Mouse (Mus musculus) neural tube, embryonic 14.5 days (tissue): ENCODE results near the gene 1110017D15Rik. TPM values are rescaled to one million over a fixed set of nuclear protein-coding genes. Genes with fewer than 3 reads are reported as not detected.

Experiments used
- ATAC-seq: fragments of 200-750 bp; cut with Nextera tagmentation; 2 replicates; pipeline ENCODE4 v1.8.0; 2017; ENCODE audit warnings: low read depth, mild to moderate bottlenecking, moderate TSS enrichment, moderate library complexity
- H3K27ac ChIP-seq: fragments of 300-500 bp; sonication (generic); 2 replicates; pipeline ENCODE4 v1.5.1; 2014; ENCODE audit warnings: low read depth, mild to moderate bottlenecking, control low read depth, low read length, moderate library complexity, mixed read lengths
- H3K27me3 ChIP-seq: fragments of 300-500 bp; sonication (generic); 2 replicates; pipeline ENCODE4 v1.6.1; 2014; ENCODE audit warnings: low read length; ENCODE audit not compliant: control insufficient read depth, insufficient read depth
- H3K36me3 ChIP-seq: fragments of 300-500 bp; sonication (generic); 2 replicates; pipeline ENCODE4 v1.6.1; 2014; ENCODE audit warnings: low read length, mixed read lengths; ENCODE audit not compliant: control insufficient read depth, insufficient read depth
- H3K4me1 ChIP-seq: fragments of 300-500 bp; sonication (generic); 2 replicates; pipeline ENCODE4 v1.6.1; 2014; ENCODE audit warnings: low read length; ENCODE audit not compliant: control insufficient read depth, insufficient read depth
- H3K4me2 ChIP-seq: fragments of 300-500 bp; sonication (generic); 2 replicates; pipeline ENCODE4 v1.6.1; 2014; ENCODE audit warnings: mild to moderate bottlenecking, low read depth, low read length, control low read depth
- H3K4me3 ChIP-seq: fragments of 300-500 bp; sonication (generic); 2 replicates; pipeline ENCODE4 v1.5.1; 2014; ENCODE audit warnings: low read depth, low read length, control low read depth, mixed read lengths
- H3K9ac ChIP-seq: fragments of 300-500 bp; sonication (generic); replicated peaks from 2 replicates; pipeline ENCODE4 v1.6.1; 2014; ENCODE audit warnings: low read depth, mild to moderate bottlenecking, control low read depth, low read length, mixed read lengths
- H3K9me3 ChIP-seq: fragments of 300-500 bp; sonication (generic); 2 replicates; pipeline ENCODE4 v1.6.1; 2016; ENCODE audit warnings: low read length; ENCODE audit not compliant: control insufficient read depth
- WGBS: fragments of 180-500 bp; shearing (Covaris S2); extraction: QIAGEN DNeasy Blood & Tissue Kit; methylation state at CpG from one replicate; pipeline ENCODE4 v1.1.7; 2014; 5-methylcytosine and 5-hydroxymethylcytosine counted together
- polyA plus RNA-seq: library from polyadenylated mRNA; unstranded; fragments of >200 nt; fragmentation: Nextera tagmentation; extraction: Ambion mirVana; gene quantifications from 2 replicates; pipeline ENCODE4 v1.2.1, GENCODE M21; 2014

Gene 1110017D15Rik
- polyA plus RNA-seq, 1 experiment from 2014 or later, result 13.7 TPM

GRCm38 (mm10) chr4:41506906-41507305, 10.2 kb downstream of the 1110017D15Rik start:
- 0% methylated on average over 29 of the region's 29 CpGs for WGBS
- no peaks in the 10 kb centered on the region for H3K36me3 ChIP-seq
- H3K4me2 ChIP-seq, result peak overlapping the region; percentile 78
- peak overlapping the region; percentile 35 for H3K4me3 ChIP-seq
- peaks cover 15% of the 10 kb centered on the region; the same call in 1 of the 2 replicates for H3K4me1 ChIP-seq
- H3K9me3 ChIP-seq, result no peaks in the 10 kb centered on the region
- ATAC-seq, result peak; percentile 78
- peak overlapping the region; percentile 24 for H3K27ac ChIP-seq
- no peaks in the 10 kb centered on the region for H3K27me3 ChIP-seq
- peak overlapping the region; percentile 66 for H3K9ac ChIP-seq

GRCm38 (mm10) chr4:41506156-41506555, 11.0 kb downstream of the 1110017D15Rik start:
- Histone ChIP-seq H3K4me3 (no peak overlapping the region), H3K27me3 (no peaks in the 10 kb centered on the region; the same call in 1 of the 2 replicates), H3K9me3 (no peaks in the 10 kb centered on the region), H3K9ac (no peak overlapping the region), H3K36me3 (no peaks in the 10 kb centered on the region), H3K4me2 (peak overlapping the region; percentile 78; the same call in 1 of the 2 replicates), H3K4me1 (peaks cover 15% of the 10 kb centered on the region; the same call in 1 of the 2 replicates), H3K27ac (no peak overlapping the region)
- WGBS, result 10% methylated on average over 13 of the region's 13 CpGs
- no peak for ATAC-seq

GRCm38 (mm10) chr4:41505131-41505551, 12.0 kb downstream of the 1110017D15Rik start:
- no peak overlapping the region for H3K4me3 ChIP-seq
- no peak for ATAC-seq
- no peaks in the 10 kb centered on the region for H3K36me3 ChIP-seq
- H3K9me3 ChIP-seq, result no peaks in the 10 kb centered on the region
- H3K27ac ChIP-seq, result no peak overlapping the region
- whole genome bisulfite sequencing, result 51% methylated on average over 11 of the region's 11 CpGs
- peaks cover 15% of the 10 kb centered on the region; the same call in 1 of the 2 replicates for H3K4me1 ChIP-seq
- H3K9ac ChIP-seq, result no peak overlapping the region
- peaks cover 3% of the 10 kb centered on the region; the same call in 1 of the 2 replicates for H3K27me3 ChIP-seq
- no peak overlapping the region for H3K4me2 ChIP-seq

GRCm38 (mm10) chr4:41504325-41504724, 12.8 kb downstream of the 1110017D15Rik start:
- H3K9ac ChIP-seq, result no peak overlapping the region
- 76% methylated on average over 5 of the region's 5 CpGs for WGBS
- no peak overlapping the region for H3K27ac ChIP-seq
- H3K4me1 ChIP-seq, result peaks cover 15% of the 10 kb centered on the region; the same call in 1 of the 2 replicates
- H3K9me3 ChIP-seq, result no peaks in the 10 kb centered on the region
- H3K27me3 ChIP-seq, result peaks cover 8% of the 10 kb centered on the region
- ATAC-seq, result no peak
- no peak overlapping the region for H3K4me3 ChIP-seq
- no peaks in the 10 kb centered on the region for H3K36me3 ChIP-seq
- H3K4me2 ChIP-seq, result no peak overlapping the region

- peaks cover 21% of the 10 kb centered on the region for H3K27me3 ChIP-seq
- no peak within 1 kb of the TSS for H3K27ac ChIP-seq
- peak within 1 kb of the TSS; percentile 23 for H3K4me3 ChIP-seq
- peaks cover 27% of the 10 kb centered on the region; the same call in 1 of the 2 replicates for H3K4me1 ChIP-seq
- no peak within 1 kb of the TSS for H3K9ac ChIP-seq
- no peaks in the 10 kb centered on the region for H3K9me3 ChIP-seq
- H3K4me2 ChIP-seq, result peak within 1 kb of the TSS; percentile 48
- 2% methylated on average over 18 of the region's 18 CpGs for WGBS
- H3K36me3 ChIP-seq, result no peaks in the 10 kb centered on the region
- peak; percentile 86 for ATAC-seq
Observed at GRCm38 (mm10) chr4:41502986-41503412, 14.1 kb downstream of the 1110017D15Rik start, which contains the start of gene AI464131. Gene AI464131 (minus strand): TSS chr4:41503076.

GRCm38 (mm10) chr4:41502171-41502940, 14.8 kb downstream of the 1110017D15Rik start:
- Histone ChIP-seq H3K4me3 (peak overlapping the region; percentile 23), H3K9me3 (no peaks in the 10 kb centered on the region), H3K9ac (no peak overlapping the region), H3K27me3 (peaks cover 25% of the 10 kb centered on the region), H3K27ac (no peak overlapping the region), H3K4me1 (peaks cover 29% of the 10 kb centered on the region; the same call in 1 of the 2 replicates), H3K36me3 (no peaks in the 10 kb centered on the region), H3K4me2 (peak overlapping the region; percentile 48)
- 6% methylated on average over 20 of the region's 20 CpGs for WGBS
- peak; percentile 18; the same call in 1 of the 2 replicates for ATAC-seq

GRCm38 (mm10) chr4:41500787-41501186, 16.3 kb downstream of the 1110017D15Rik start:
- Histone ChIP-seq H3K27me3 (peaks cover 25% of the 10 kb centered on the region), H3K9ac (no peak overlapping the region), H3K4me3 (no peak overlapping the region), H3K36me3 (no peaks in the 10 kb centered on the region), H3K4me2 (no peak overlapping the region), H3K9me3 (no peaks in the 10 kb centered on the region), H3K27ac (no peak overlapping the region), H3K4me1 (peaks cover 22% of the 10 kb centered on the region; the same call in 1 of the 2 replicates)
- WGBS, result 66% methylated on average over 4 of the region's 4 CpGs
- no peak for ATAC-seq

GRCm38 (mm10) chr4:41499619-41500018, 17.5 kb downstream of the 1110017D15Rik start:
- Histone ChIP-seq H3K4me1 (peaks cover 22% of the 10 kb centered on the region; the same call in 1 of the 2 replicates), H3K9me3 (no peaks in the 10 kb centered on the region), H3K4me2 (peak overlapping the region; percentile 52; the same call in 1 of the 2 replicates), H3K27me3 (peaks cover 27% of the 10 kb centered on the region), H3K4me3 (no peak overlapping the region), H3K27ac (no peak overlapping the region), H3K9ac (no peak overlapping the region), H3K36me3 (no peaks in the 10 kb centered on the region)
- no peak for ATAC-seq
- 52% methylated on average over 8 of the region's 8 CpGs for WGBS

- Histone ChIP-seq H3K4me1 (peaks cover 22% of the 10 kb centered on the region; the same call in 1 of the 2 replicates), H3K27ac (no peak overlapping the region), H3K9ac (peak overlapping the region; percentile 28; the same call in 1 of the 2 replicates), H3K4me3 (peak overlapping the region; percentile 25), H3K36me3 (no peaks in the 10 kb centered on the region), H3K27me3 (peaks cover 27% of the 10 kb centered on the region), H3K9me3 (no peaks in the 10 kb centered on the region), H3K4me2 (peak overlapping the region; percentile 52)
- ATAC-seq, result no peak
- WGBS, result 5% methylated on average over 43 of the region's 43 CpGs
Observed at GRCm38 (mm10) chr4:41498921-41499391, 18.2 kb downstream of the 1110017D15Rik start.
